Mouse (Mus musculus): ENCODE measurements around the gene Fn1.

Fn1 gene

DNA sequence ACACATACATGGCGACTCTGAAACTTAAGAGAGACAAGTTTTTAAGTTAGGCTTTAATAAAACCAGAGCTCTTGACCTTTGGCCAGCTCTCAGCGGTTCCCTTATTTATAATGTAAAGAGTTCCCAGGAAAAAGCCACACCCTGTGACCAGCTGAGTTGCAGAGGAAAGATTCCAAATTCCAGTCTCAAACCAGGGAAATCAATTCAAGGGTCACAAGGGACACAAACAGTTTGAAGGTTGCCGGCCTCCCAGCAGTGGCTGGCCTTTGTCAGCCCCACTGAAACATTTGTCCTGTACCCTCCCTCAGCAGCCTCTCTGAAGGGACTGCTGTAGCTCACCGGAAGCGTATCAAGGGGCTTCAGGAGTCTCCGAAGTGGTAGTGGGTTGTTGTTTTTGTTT, 2.3 kb downstream of the Fn1 start:
- DNase-seq (ENCODE audit: low read depth, low spot score) = no peak

DNA sequence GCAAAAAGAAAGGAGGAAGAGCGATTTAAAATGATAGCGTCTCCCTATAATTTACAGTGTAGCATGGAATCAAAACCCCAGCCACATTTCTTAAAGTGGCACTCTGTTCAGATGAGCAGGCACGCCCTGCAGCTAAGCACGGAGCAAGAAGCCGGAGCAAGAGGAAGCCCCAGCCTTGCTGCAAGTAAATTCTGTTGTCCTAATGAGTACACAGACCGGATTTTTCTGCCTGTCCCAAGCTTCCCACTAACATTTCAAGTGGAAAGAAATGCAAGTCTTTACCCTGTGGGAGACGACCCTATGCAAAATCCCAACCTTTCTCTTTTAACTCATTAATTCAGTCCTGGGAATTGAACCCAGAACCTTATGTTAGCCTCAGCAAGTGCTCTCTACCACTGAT, 4.8 kb downstream of the Fn1 start:
- DNase-seq (ENCODE audit: low read depth, low spot score) = no peak

DNA sequence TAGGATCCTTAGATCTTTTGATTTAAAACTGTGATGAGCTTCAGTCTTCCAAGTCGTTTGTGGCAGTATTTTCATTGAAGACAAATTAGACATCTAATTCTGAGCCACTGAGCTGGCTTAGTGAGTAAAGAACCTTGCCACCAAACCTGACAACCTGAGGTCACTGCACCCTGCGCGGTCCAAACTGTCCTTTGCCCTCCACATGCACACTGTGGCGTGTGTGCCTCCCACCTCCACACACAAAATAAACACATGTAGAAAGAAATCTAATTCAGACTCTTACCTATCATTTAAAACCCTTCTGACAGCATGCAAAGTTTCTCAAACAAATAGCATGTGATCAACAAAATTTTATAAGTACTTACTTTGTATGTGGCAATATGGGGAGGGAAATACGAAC, 6.2 kb downstream of the Fn1 start:
- no peak for DNase-seq (ENCODE audit: low read depth, low spot score)

DNA sequence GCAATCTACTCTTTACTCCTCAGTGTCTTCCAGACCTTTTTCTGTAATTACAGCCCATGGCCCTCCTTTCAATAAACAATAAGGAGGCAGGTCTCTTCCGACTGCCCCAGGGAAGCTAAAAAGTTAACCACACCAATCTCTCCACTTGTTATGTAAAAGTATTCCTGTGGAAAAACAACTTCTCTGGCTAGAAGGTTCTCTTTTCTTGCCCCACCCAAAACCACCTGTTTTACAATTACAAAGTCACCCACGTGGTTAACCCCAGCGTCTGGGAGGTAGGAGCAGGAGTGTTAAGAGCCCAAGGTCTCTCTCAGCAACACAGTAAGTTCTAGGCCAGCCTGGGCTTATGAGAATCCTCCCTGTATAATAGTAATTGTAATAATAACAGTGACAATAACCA, 7.0 kb downstream of the Fn1 start:
- no peak for DNase-seq (ENCODE audit: low read depth, low spot score)

DNA sequence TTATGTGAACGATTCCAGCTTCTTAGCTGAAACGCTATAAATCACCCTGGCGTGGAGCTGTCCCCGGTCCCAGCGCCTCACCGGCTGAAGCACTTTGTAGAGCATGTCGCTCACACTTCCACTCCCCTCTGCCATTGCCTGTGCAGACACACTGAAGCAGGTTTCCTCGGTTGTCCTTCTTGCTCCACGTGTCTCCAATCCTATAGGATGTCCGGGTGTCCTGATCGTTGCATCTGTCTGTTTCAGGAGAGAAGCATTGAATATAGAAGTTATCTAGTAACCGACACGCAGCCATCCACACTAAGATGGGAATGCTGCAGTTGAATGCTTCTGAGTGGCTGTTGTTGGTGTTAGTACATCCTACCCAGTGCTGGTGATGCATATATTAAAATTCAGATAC, 7.5 kb downstream of the Fn1 start:
- no peak for DNase-seq (ENCODE audit: low read depth, low spot score)

DNA sequence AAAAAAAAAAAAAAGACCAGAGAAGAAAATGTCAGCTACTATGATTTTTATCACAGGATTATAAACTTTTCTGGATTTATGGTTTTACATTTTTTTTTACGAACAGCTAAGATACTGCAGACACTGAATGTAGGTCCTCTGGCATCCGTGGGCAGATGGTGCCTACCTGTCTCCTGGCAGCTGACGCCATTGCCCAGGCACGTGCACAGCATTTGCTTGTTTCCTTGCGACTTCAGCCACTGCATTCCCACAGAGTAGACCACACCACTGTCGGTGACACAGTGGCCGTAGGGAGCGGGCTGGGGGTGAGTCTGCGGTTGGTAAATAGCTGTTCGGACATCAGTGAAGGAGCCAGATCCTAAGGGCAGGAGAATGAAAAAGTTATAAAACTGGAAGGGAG, 10.2 kb downstream of the Fn1 start:
- DNase-seq (ENCODE audit: low read depth, low spot score) = no peak

DNA sequence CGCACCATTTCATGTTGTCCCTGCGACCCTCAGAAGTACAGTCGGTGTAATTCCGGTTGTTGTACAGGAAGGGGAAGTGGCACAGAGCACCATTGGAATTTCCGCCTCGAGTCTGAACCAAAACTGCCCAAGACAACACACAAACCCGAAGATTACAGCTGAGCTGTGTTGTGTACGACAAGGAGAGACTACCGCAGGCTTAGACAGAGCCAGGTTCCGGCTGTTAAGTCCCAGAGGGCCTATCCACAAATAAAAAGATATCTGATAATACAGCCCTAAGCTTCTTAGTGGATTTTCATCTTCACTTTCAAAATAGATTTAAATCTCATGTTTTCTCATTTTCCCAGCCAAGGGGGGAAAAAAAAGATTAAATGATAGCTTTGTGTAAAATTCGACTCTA, 11.8 kb downstream of the Fn1 start:
- no peak for DNase-seq (ENCODE audit: low read depth, low spot score)

DNA sequence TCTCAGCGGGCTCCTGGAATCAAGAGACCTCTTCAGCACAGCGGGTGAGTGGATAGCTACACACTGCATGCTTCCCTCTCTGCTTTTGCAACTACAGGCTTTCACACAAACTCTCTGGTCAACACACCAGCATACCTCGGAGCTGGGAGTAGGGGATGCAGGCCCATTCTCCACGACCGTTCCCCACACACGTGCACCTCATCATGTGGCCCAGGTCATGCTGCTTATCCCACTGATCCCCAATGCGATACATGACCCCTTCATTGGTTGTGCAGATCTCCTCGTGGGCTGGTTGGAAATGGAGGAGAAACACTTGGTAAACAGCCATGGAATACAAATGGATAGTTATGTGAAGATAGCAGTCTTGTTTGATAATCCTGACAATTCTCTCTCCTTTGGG, 12.8 kb downstream of the Fn1 start:
- DNase-seq (ENCODE audit: low read depth, low spot score) = no peak

DNA sequence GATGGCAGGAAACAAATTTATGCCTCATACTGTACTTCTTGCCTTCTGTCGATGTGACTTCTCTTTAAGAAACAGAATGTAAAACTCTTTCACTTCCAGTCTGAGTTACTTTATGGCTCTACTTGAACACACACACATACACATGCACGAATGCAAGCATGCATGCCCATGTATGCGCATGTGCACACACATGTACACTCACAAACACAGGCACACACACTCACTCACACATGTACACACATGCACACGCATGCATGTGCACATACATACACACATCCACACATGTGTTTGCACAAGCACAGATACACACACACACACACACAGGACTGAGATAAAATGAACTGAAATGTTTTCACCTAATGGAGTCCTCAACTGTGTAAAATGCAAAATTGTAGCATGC, 16.3 kb downstream of the Fn1 start:
- DNase-seq (ENCODE audit: low read depth, low spot score) = no peak

DNA sequence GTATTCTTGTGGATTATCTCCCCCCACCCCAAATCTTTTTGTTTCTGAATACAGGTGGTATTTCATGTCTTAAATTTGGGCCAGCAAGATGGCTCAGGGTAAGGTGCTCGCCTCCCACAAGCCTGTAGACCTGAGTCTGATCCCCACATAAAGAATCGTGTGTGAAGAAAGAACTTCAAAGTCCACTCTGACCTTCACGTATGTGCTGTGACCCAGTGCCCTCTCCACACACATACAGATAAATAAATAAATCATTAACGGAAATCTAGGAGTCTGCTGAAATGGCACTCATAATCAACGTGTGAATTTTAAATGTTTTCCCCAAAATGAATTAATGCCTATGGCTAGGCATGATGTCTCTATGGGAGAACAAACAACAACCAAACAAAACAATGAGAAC, 16.9 kb downstream of the Fn1 start:
- no peak for DNase-seq (ENCODE audit: low read depth, low spot score)

DNA sequence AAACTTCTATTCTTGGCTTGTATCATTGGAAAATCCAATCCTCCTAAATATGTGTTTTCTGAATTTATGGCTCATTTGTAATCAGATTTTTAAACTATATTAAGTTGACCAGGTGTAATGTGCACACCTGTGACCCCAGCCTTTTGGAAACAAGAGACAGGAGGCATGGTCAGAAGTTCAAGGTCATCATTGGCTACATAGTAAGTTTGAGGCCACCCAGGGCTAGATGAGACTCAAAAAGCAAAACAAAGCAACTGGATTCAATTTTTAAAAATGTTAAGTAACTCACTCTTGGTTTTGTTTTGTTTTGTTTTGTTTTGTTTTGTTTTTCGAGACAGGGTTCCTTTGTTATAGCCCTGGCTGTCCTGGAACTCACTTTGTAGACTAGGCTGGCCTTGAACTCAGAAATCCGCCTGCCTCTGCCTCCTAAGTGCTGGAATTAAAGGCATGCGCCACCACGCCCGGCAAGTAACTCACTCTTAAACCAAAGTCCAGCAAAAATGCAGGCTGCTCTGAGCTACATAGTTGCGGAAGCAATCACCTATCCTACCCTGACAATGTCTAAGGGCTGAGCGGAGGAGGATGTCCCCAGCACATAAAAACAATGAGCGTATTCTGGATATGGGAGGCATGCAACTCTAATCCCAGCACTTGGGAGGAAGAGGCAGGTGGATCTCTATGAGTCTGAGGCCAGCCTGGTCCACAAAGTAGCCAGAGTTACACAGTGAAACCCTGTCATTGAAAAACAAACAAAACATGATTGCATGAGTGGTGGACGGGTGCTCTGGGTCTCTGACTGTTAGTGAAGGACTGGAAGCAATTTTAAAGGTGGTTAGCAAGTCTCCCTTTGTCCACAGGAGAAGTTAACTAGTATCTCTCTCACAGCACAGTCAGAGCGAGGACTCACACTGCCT, 17.6 kb downstream of the Fn1 start:
- no peak for DNase-seq (ENCODE audit: low read depth, low spot score)

DNA sequence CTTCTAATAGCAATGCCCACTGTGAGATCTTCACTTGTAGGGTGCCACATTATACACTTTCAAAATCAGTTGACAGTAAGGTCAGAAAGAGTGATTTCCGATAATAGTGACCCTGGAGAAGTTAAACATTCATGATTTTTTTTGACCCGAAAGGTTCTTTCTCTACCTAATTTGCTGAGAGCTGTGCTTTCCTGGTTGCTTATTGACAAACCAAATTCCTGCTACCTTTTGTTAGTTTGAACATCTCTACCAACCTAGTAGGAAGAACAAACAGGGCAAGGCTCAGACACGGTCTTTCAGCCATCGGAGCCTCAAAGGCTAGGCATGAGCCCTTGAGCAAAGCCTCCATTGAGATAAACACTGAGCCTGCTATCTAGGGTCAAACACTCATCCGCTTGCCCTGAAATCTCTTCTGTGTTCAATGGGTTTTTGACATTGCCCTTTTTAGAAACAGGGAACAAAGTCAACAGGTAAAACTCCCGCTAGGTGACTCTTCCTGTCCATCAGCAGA, 18.5 kb downstream of the Fn1 start:
- no peak for DNase-seq (ENCODE audit: low read depth, low spot score)

DNA sequence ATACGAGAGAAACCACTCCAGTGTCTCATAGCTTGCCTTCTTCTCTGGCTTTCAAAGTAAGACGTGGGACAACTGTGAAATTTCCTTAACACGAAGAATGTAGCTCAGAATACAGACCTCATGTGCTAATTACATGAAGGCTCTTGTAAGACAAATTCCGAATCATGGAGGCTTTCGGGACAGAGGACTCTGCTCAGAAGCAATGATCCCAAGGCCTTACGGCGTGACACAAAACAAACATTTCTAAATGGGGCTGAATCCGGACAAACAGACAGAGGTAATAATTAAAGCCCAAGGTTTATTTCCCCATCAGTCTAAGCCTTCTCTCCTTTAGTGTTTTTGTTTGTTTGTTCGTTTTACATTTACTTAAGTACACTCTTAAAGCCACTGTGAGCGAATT, 20.6 kb downstream of the Fn1 start:
- DNase-seq (ENCODE audit: low read depth, low spot score) = no peak

DNA sequence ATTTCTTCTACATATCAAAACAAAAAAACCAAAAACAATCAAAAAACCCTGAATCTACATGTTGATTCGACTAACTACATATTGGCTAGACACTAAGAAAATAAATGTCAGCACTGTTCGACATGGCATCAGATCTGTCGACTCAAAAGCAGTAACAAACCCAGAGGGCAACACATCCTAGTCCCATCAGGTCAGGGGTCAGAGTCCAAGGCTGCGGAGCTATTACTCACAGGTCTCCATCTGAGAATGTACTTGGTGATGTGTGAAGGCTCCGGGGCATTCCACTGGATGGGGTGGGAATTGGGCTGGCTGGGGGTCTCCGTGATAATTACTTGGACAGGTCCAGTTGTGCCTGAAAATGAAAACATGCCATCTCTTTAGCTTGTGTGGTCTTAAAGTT, 21.2 kb downstream of the Fn1 start:
- no peak for DNase-seq (ENCODE audit: low read depth, low spot score)

DNA sequence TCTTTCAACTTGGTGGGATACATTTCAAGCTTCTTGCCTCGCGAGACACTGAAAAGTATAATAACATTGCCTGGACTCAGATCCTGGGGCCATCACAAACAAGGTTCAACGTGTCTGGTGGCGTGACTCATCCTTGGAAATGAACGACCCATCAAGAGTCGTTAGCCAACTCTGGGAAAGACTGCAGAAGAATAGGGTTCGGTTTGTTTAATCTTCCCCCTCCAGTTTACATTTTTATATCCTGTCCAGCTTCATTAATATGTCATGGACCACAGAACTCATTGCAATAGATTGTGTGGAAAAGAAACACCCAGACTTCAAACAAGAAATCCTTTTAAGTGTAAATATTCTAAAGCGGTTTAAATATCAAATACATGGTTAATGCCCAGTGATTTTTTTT, 22.8 kb downstream of the Fn1 start:
- DNase-seq (ENCODE audit: low read depth, low spot score) = no peak

DNA sequence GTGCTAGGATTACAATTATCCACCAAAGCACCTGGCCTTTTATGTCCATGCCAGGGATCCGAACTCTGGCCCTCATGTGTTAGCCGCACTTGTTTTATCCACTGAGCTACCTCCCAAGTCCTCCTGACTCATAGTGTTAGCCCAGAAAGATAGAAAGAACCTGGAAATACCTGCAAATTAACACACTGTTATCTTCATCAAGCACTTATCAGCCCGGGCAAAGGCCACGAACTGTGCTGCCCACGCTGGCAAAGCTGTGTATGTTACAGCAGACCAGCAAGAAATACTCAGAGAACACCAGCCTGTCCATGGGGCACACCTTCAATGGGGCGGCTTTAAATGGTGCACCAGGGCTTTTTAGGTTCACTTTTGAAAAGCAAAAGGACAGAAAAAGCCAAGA, 29.4 kb downstream of the Fn1 start:
- DNase-seq (ENCODE audit: low read depth, low spot score) = no peak

DNA sequence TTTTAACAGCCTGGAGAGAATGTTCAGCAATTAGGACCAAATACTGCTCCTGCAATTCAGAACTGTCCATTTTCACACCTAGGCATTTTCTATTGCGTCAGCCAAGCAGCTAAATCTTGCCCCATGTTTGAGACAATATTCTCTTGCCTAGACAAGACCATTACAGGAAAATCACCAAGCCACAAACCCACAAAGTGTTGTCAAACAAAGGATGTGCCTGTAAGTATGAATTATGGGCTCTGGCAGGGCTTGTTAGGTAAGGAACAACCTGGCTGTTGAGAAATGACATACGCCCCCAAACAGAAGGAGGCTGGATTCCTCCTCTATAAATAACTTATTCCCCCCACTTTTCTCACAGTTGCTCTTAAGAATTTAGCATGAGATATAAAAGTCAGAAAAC, 31.5 kb downstream of the Fn1 start:
- no peak for DNase-seq (ENCODE audit: low read depth, low spot score)

DNA sequence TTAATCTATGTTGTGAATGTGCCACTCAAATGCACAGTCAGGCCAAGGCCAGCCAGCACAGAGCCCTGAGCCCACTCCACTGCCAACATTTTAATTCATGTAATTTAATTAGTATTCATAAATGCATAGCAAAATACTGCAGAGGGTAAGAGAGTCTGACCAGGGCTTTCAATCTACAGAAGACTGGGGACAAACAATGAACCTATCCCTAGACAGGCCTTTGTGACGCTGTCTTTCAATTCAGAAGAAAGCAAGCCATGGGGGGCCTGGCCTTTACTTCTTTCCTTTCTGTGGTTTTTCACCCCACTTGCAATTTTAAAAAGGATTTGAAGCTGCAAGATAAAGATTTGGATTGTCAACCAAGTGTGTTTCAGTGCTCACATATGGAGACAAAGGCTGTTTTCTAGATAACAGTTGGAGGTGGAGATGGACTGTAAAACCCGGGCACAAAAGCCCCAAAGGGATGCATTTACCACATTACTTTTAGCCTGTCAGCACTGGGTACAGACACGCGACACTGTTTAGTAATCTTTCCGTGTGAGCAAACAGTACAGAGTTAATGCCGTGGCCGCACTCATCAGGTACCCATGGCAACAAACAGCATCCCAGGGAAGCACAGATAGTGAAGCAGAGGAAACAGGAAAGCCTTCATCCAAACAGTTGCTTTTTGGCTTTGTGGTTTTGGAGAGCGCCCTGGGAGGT, 38.3 kb downstream of the Fn1 start:
- no peak for DNase-seq (ENCODE audit: low read depth, low spot score)

DNA sequence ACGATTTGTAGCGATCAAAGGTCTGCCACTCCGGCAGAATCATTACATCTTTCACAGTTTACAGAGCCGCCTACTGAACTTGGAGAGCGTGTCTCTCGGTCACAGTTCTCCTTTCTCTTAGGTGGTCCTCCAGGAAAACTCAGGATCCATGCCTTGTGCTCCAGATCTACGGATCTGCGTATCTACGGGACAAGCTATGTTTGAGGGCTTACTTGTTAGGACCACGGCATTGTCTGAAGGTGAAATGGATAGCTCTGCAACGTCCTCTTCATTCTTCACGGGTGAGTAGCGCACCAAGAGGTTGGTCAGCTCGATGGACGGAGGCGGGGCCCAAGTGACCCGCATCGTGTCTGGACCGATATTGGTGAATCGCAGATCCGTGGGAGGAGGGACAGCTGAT, 40.7 kb downstream of the Fn1 start:
- no peak for DNase-seq (ENCODE audit: low read depth, low spot score)

DNA sequence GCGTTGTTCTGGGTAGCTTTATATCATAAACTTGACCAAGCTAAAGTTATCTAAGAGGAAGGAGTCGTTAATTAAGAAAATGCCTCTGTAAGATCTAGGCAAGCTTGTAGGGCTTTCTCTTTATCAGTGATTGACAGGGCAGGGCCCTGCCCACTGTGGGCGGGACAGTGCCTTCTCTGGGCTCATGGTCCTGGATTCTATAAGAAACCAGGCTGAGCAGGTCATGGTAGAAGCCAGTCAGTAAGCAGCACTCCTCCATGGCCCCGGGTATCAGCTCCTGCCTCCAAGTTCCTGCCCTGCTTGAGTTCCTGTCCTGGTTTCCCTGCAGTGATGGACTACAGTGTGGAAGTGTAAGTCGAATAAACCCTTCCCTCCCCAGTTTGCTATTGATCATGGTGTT, 43.1 kb downstream of the Fn1 start:
- no peak for DNase-seq (ENCODE audit: low read depth, low spot score)

DNA sequence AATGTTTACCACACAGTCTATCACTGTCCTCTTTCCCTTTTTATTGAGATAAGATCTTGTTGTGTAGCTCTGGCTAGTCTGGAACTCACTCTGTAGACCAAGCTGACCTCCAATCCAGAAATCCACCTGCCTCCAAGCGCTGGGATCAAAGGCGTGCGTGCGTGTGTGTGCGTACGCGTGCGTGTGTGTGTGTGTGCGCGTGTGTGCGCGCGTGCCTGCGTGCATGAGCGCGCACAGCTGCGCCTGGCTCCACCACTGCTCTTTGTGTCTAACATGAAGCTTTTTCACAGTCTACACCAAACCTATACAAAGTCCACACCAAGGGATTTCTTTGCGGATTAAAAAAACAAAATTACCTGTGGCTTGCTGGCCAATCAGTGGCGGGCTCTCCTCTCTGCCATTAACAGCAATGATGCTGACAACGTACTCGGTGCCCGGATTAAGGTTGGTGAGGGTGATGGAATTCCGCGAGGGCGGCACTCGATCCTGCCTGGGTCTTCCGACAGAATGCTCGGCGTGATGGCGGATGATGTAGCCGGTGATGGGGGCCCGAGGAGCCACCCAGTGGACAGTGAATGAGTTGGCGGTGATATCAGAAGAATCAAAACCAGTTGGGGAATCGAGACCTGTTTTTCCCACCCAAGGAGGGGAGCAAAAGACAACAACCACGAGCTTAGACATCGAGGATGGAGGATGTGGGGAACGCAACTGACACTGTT, 43.8 kb downstream of the Fn1 start:
- DNase-seq (ENCODE audit: low read depth, low spot score) = no peak

DNA sequence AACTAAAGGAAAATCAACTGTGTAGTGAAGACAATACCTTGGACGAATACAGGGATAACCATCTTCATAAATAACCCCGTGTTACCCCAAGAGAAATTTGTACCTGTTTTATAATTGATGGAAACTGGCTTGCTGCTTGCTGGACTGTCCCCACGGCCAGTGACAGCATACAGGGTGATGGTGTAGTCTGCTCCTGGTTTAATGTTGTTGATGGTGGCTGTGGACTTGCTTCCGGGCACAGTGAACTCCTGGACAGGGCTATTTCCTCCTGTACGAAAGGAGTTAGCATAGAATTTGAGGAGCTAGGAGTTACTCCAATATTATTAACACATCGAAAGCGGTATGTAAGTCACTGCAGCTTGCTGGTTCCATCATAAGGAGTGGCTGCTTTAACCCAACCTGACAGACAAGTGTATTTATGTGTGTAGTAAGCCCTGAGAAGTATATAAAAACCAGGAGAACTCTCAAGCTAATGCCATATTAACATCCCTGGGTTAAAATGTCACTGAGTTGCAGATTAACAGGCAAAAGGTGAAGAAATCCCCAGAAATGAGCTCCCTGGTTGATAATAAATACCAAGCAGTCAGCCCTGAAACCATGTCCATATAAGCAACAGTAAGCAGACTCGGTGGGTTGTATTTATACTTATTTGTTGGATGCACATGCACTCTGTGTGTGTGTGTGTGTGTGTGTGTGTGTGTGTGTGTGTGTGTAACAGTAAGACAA, 46.2 kb downstream of the Fn1 start:
- DNase-seq (ENCODE audit: low read depth, low spot score) = no peak

Data from c-Kit-negative CD71-positive TER-119-positive erythroid progenitor cells, embryonic 14.5 days (primary cell).